Mouse (Mus musculus): ENCODE measurements around the gene Sirt1.

DNA sequence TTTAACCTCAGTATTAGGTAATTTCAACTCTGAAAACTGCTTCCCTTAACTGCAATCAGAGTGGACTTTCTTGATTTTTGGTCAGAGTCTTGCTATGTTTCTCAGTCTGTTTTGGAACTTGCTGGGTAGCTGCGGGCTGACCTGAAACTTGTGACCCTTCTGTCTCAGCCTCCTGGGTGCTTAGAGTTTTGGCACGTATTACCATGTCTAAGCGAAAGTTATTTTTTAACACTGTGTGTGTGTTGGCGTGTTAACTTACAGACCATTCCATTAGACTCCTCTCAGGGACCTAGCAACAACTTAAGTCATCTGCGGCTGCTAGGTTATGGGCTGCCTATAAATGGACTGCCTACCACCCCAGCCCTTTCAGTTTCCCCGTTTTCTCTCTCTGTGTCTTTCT lies 14.1 kb downstream of the Sirt1 start:
- TF ChIP-seq SRF (IDR thresholded peaks at IDR 0.05; ENCODE audit: control insufficient read depth, insufficient read length, low read depth) (no peak), POLR2A (IDR thresholded peaks at IDR 0.05; ENCODE audit: insufficient read length, low read depth) (no peak), USF1 (IDR thresholded peaks at IDR 0.05; ENCODE audit: low read depth) (no peak), MAX (IDR thresholded peaks at IDR 0.05; ENCODE audit: low read depth) (no peak)
